Mouse (Mus musculus): Measurements from ENCODE around the gene Nif3l1.

Gene Nif3l1

GRCm38 (mm10) chr1:58445143-58445722 lies at the start of gene Nif3l1, which contains the start of gene Ppil3:
Gene Nif3l1 (plus strand): TSS chr1:58445151.
Gene Ppil3 (minus strand): TSS chr1:58445486.
- peak; percentile 75 to 86 for DNase-seq (ENCODE audit: low spot score in 2 of 2)

- DNase-seq (ENCODE audit: low spot score in 2 of 2), result no peak
Measured at GRCm38 (mm10) chr1:58395341-58395740, 49.6 kb upstream of the Nif3l1 start.

GRCm38 (mm10) chr1:58396179-58396578 lies 48.8 kb upstream of the Nif3l1 start:
- no peak for DNase-seq (ENCODE audit: low spot score in 2 of 2)

GRCm38 (mm10) chr1:58397731-58398130 lies 47.2 kb upstream of the Nif3l1 start:
- no peak for DNase-seq (ENCODE audit: low spot score in 2 of 2)

- peak in 1 of 2 experiments; percentile 47 for DNase-seq (ENCODE audit: low spot score in 2 of 2)
Measured at GRCm38 (mm10) chr1:58401396-58401795, 43.6 kb upstream of the Nif3l1 start.

GRCm38 (mm10) chr1:58403745-58404144 lies 41.2 kb upstream of the Nif3l1 start:
- peak in 1 of 2 experiments; percentile 32 for DNase-seq (ENCODE audit: low spot score in 2 of 2)

GRCm38 (mm10) chr1:58407321-58407720 lies 37.6 kb upstream of the Nif3l1 start:
- peak in 1 of 2 experiments; percentile 44 for DNase-seq (ENCODE audit: low spot score in 2 of 2)

GRCm38 (mm10) chr1:58408141-58408540 lies 36.8 kb upstream of the Nif3l1 start:
- DNase-seq (ENCODE audit: low spot score in 2 of 2), result peak in 1 of 2 experiments; percentile 48

- peak in 1 of 2 experiments; percentile 59 for DNase-seq (ENCODE audit: low spot score in 2 of 2)
Measured at GRCm38 (mm10) chr1:58409553-58410197, 35.3 kb upstream of the Nif3l1 start.

- DNase-seq (ENCODE audit: low spot score in 2 of 2), result no peak
Measured at GRCm38 (mm10) chr1:58410198-58410588, 34.8 kb upstream of the Nif3l1 start.

GRCm38 (mm10) chr1:58410776-58411175 lies 34.2 kb upstream of the Nif3l1 start:
- no peak for DNase-seq (ENCODE audit: low spot score in 2 of 2)

- no peak for DNase-seq (ENCODE audit: low spot score in 2 of 2)
Measured at GRCm38 (mm10) chr1:58415442-58415841, 29.5 kb upstream of the Nif3l1 start.

- no peak for DNase-seq (ENCODE audit: low spot score in 2 of 2)
Measured at GRCm38 (mm10) chr1:58416048-58416447, 28.9 kb upstream of the Nif3l1 start.

- no peak for DNase-seq (ENCODE audit: low spot score in 2 of 2)
Measured at GRCm38 (mm10) chr1:58420032-58420431, 24.9 kb upstream of the Nif3l1 start.

GRCm38 (mm10) chr1:58420961-58421360 lies 24.0 kb upstream of the Nif3l1 start:
- no peak for DNase-seq (ENCODE audit: low spot score in 2 of 2)

GRCm38 (mm10) chr1:58422879-58423278 lies 22.1 kb upstream of the Nif3l1 start:
- peak in 1 of 2 experiments; percentile 31 for DNase-seq (ENCODE audit: low spot score in 2 of 2)

GRCm38 (mm10) chr1:58423371-58424248 lies 21.3 kb upstream of the Nif3l1 start, which contains the start of gene Clk1:
Gene Clk1 (minus strand): TSS chr1:58424066.
- peak; percentile 98 to 99 for DNase-seq (ENCODE audit: low spot score in 2 of 2)

- no peak for DNase-seq (ENCODE audit: low spot score in 2 of 2)
Measured at GRCm38 (mm10) chr1:58424551-58424950, 20.4 kb upstream of the Nif3l1 start.

GRCm38 (mm10) chr1:58444691-58445090 lies 260 bp upstream of the Nif3l1 start:
- no peak for DNase-seq (ENCODE audit: low spot score in 2 of 2)

GRCm38 (mm10) chr1:58445861-58446260 lies 910 bp downstream of the Nif3l1 start:
- no peak for DNase-seq (ENCODE audit: low spot score in 2 of 2)

- DNase-seq (ENCODE audit: low spot score in 2 of 2), result no peak
Measured at GRCm38 (mm10) chr1:58447766-58448165, 2.8 kb downstream of the Nif3l1 start.

GRCm38 (mm10) chr1:58448396-58448795 lies 3.4 kb downstream of the Nif3l1 start:
- no peak for DNase-seq (ENCODE audit: low spot score in 2 of 2)

Measured in spleen, postnatal 4 days (tissue).